Mouse (Mus musculus) megakaryocyte progenitor cell, adult 5-6 weeks (primary cell): Measurements from ENCODE around the gene Ltbp1. TPM values are rescaled to one million over a fixed set of nuclear protein-coding genes. Genes with fewer than 3 reads are reported as not detected.

ENCODE experiments used
- ATAC-seq: replicated peaks from 2 replicates; pipeline ENCODE4 v1.8.0; 2016; ENCODE audit warnings: mild to moderate bottlenecking, moderate TSS enrichment, inconsistent platforms; ENCODE audit not compliant: poor library complexity
- total RNA-seq, 2 experiments: library from RNA; stranded (forward) in 1 of 2; stranded (reverse) in 1 of 2; fragments of 157-497, 149-512 nt in 1 of 2; fragments of 200-1000 nt in 1 of 2; gene quantifications; 2 replicates each; pipeline versions ENCODE4 v1.2.3 to v1.2.4; 2015 to 2017

Ltbp1 gene
- total RNA-seq, 2 experiments from 2014 or later = 0.12 to 0.30 TPM

GRCm38 (mm10) chr17:75000066-75000465 lies 5.3 kb upstream of the Ltbp1 start:
- ATAC-seq = 0 out of 2 replicates have a peak, but pooled peaks have one; percentile 7

GRCm38 (mm10) chr17:75004820-75005219 lies 548 bp upstream of the Ltbp1 start:
- ATAC-seq = peak; percentile 89

- peak; percentile 3; the same call in 1 of the 2 replicates for ATAC-seq
These were observed 615 bp downstream of the Ltbp1 start for GRCm38 (mm10) chr17:75005685-75006680.

- ATAC-seq = peak; percentile 33
These were observed 5.6 kb downstream of the Ltbp1 start for GRCm38 (mm10) chr17:75010955-75011354.

GRCm38 (mm10) chr17:75013211-75013610 lies 7.8 kb downstream of the Ltbp1 start:
- no peak for ATAC-seq

- ATAC-seq = no peak
These were observed 8.5 kb downstream of the Ltbp1 start for GRCm38 (mm10) chr17:75013868-75014267.

GRCm38 (mm10) chr17:75014601-75015356 lies 9.4 kb downstream of the Ltbp1 start:
- no peak for ATAC-seq

GRCm38 (mm10) chr17:75015546-75015945 lies 10.2 kb downstream of the Ltbp1 start:
- no peak for ATAC-seq

- ATAC-seq = peak; percentile 90
These were observed 12.1 kb downstream of the Ltbp1 start for GRCm38 (mm10) chr17:75017423-75017822.

- no peak for ATAC-seq
These were observed 12.8 kb downstream of the Ltbp1 start for GRCm38 (mm10) chr17:75018142-75018541.

- no peak for ATAC-seq
These were observed 14.7 kb downstream of the Ltbp1 start for GRCm38 (mm10) chr17:75020026-75020425.

GRCm38 (mm10) chr17:75020619-75021018 lies 15.3 kb downstream of the Ltbp1 start:
- no peak for ATAC-seq

GRCm38 (mm10) chr17:75027358-75028131 lies 22.2 kb downstream of the Ltbp1 start:
- ATAC-seq = no peak

GRCm38 (mm10) chr17:75033356-75033755 lies 28.0 kb downstream of the Ltbp1 start:
- ATAC-seq = no peak

- no peak for ATAC-seq
These were observed 28.7 kb downstream of the Ltbp1 start for GRCm38 (mm10) chr17:75033872-75034615.

GRCm38 (mm10) chr17:75036881-75037280 lies 31.5 kb downstream of the Ltbp1 start:
- no peak for ATAC-seq

GRCm38 (mm10) chr17:75039017-75039416 lies 33.6 kb downstream of the Ltbp1 start:
- no peak for ATAC-seq

- ATAC-seq = no peak
These were observed 44.1 kb downstream of the Ltbp1 start for GRCm38 (mm10) chr17:75049366-75049969.

- ATAC-seq = no peak
These were observed 46.1 kb downstream of the Ltbp1 start for GRCm38 (mm10) chr17:75051440-75051925.
